Mouse (Mus musculus): Measurements from ENCODE around the gene Stat6. TPM values are rescaled to one million over a fixed set of nuclear protein-coding genes. Genes with fewer than 3 reads are reported as not detected.

The Stat6 gene
- polyA plus RNA-seq, 1 experiment = 32.9 TPM

DNA sequence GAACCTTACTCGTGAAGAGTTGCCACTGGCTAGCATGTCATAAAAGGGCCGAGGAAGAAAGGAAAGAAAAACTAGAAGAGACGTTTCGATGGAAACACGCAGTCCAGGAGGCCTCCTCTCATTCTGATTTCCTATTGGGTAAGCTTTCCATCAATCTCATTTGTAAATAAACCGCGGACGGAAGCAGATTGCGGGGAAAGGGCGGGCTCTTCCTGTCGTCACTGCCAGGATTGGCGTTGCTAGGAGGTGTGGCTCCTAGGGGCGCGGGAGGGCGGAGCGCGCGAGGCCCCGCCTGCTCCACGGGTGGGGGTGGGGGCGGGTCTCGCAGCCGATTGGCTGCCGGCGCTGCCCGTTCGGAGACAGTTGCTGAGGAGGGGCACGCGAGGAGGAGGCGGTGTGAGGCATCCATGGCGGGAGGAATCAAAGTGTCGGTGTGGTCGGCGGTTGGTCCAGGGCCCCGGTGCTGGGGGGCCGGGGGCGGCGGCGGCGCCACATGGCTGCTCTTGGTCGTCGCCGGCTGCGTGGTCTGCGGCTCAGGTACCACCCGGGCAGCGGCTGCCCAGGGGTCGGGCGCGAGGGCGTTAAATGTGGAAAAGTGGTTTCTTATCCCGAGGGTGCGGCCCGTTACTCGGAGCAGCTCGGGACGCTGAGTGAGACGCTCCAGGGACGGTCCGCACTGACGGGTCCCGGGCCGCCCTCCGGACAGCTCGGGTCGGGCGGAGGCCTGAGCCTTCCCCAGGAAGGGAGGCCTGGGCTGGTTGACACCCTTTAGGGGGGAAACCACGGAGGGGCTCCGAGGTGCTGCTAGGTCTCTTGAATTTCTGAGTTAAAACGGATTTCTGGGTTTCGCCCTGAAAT is 34.1 kb downstream of the Stat6 start:
- Histone ChIP-seq H3K4me1 (ENCODE audit: control insufficient read depth, insufficient read depth, low read length) (no peaks in the 10 kb centered on the region), H3K4me3 (ENCODE audit: low read depth, low read length) (peak overlapping the region; percentile 80), H3K27ac (ENCODE audit: insufficient read depth, low read length) (peak overlapping the region; percentile 48; the same call in 1 of the 2 replicates), H3K9ac (ENCODE audit: low read depth, poor library complexity, severe bottlenecking) (peak overlapping the region; percentile 84), H3K36me3 (ENCODE audit: control insufficient read depth, insufficient read depth, low read length, poor library complexity, severe bottlenecking) (no peaks in the 10 kb centered on the region; the same call in 1 of the 2 replicates), H3K9me3 (replicated peaks; ENCODE audit: control insufficient read depth, insufficient read depth, low read length, poor library complexity, severe bottlenecking) (no peaks in the 10 kb centered on the region), H3K27me3 (ENCODE audit: control insufficient read depth, insufficient read depth, low read length, poor library complexity, severe bottlenecking) (no peaks in the 10 kb centered on the region)
- TF ChIP-seq CTCF (IDR thresholded peaks at IDR 0.05; ENCODE audit: low read depth, low read length) (no peak), EP300 (IDR thresholded peaks at IDR 0.05; ENCODE audit: insufficient read depth, low read depth, low read length) (no peak), POLR2A (IDR thresholded peaks at IDR 0.05; ENCODE audit: insufficient read depth, low read length) (no peak)

GRCm38 (mm10) chr10:127677591-127678336 is 35.0 kb downstream of the Stat6 start:
- peak overlapping the region; percentile 84 for H3K9ac ChIP-seq (ENCODE audit: low read depth, poor library complexity, severe bottlenecking)
- TF ChIP-seq EP300 (IDR thresholded peaks at IDR 0.05; ENCODE audit: insufficient read depth, low read depth, low read length) (no peak), CTCF (IDR thresholded peaks at IDR 0.05; ENCODE audit: low read depth, low read length) (peak; percentile 91)
- no peaks in the 10 kb centered on the region for H3K9me3 ChIP-seq (replicated peaks; ENCODE audit: control insufficient read depth, insufficient read depth, low read length, poor library complexity, severe bottlenecking)
- no peaks in the 10 kb centered on the region for H3K4me1 ChIP-seq (ENCODE audit: control insufficient read depth, insufficient read depth, low read length)
- H3K4me3 ChIP-seq (ENCODE audit: low read depth, low read length) = peak overlapping the region; percentile 80
- H3K36me3 ChIP-seq (ENCODE audit: control insufficient read depth, insufficient read depth, low read length, poor library complexity, severe bottlenecking) = no peaks in the 10 kb centered on the region; the same call in 1 of the 2 replicates
- H3K27ac ChIP-seq (ENCODE audit: insufficient read depth, low read length) = no peak overlapping the region
- no peaks in the 10 kb centered on the region for H3K27me3 ChIP-seq (ENCODE audit: control insufficient read depth, insufficient read depth, low read length, poor library complexity, severe bottlenecking)

GRCm38 (mm10) chr10:127679208-127679607 is 36.4 kb downstream of the Stat6 start:
- Histone ChIP-seq H3K27ac (ENCODE audit: insufficient read depth, low read length) (no peak overlapping the region), H3K4me3 (ENCODE audit: low read depth, low read length) (no peak overlapping the region), H3K9me3 (replicated peaks; ENCODE audit: control insufficient read depth, insufficient read depth, low read length, poor library complexity, severe bottlenecking) (no peaks in the 10 kb centered on the region), H3K4me1 (ENCODE audit: control insufficient read depth, insufficient read depth, low read length) (no peaks in the 10 kb centered on the region), H3K27me3 (ENCODE audit: control insufficient read depth, insufficient read depth, low read length, poor library complexity, severe bottlenecking) (no peaks in the 10 kb centered on the region), H3K36me3 (ENCODE audit: control insufficient read depth, insufficient read depth, low read length, poor library complexity, severe bottlenecking) (no peaks in the 10 kb centered on the region; the same call in 1 of the 2 replicates), H3K9ac (ENCODE audit: low read depth, poor library complexity, severe bottlenecking) (no peak overlapping the region)
- no peak for TF ChIP-seq EP300 (IDR thresholded peaks at IDR 0.05; ENCODE audit: insufficient read depth, low read depth, low read length)
- no peak for TF ChIP-seq POLR2A (IDR thresholded peaks at IDR 0.05; ENCODE audit: insufficient read depth, low read length)
- no peak for TF ChIP-seq CTCF (IDR thresholded peaks at IDR 0.05; ENCODE audit: low read depth, low read length)

- no peak overlapping the region for H3K27ac ChIP-seq (ENCODE audit: insufficient read depth, low read length)
- H3K9ac ChIP-seq (ENCODE audit: low read depth, poor library complexity, severe bottlenecking) = no peak overlapping the region
- TF ChIP-seq CTCF (IDR thresholded peaks at IDR 0.05; ENCODE audit: low read depth, low read length) = no peak
- no peak for TF ChIP-seq POLR2A (IDR thresholded peaks at IDR 0.05; ENCODE audit: insufficient read depth, low read length)
- TF ChIP-seq EP300 (IDR thresholded peaks at IDR 0.05; ENCODE audit: insufficient read depth, low read depth, low read length) = no peak
- no peaks in the 10 kb centered on the region for H3K4me1 ChIP-seq (ENCODE audit: control insufficient read depth, insufficient read depth, low read length)
- no peaks in the 10 kb centered on the region; the same call in 1 of the 2 replicates for H3K36me3 ChIP-seq (ENCODE audit: control insufficient read depth, insufficient read depth, low read length, poor library complexity, severe bottlenecking)
- H3K4me3 ChIP-seq (ENCODE audit: low read depth, low read length) = no peak overlapping the region
- no peaks in the 10 kb centered on the region for H3K9me3 ChIP-seq (replicated peaks; ENCODE audit: control insufficient read depth, insufficient read depth, low read length, poor library complexity, severe bottlenecking)
- H3K27me3 ChIP-seq (ENCODE audit: control insufficient read depth, insufficient read depth, low read length, poor library complexity, severe bottlenecking) = no peaks in the 10 kb centered on the region
These were observed 37.1 kb downstream of the Stat6 start for GRCm38 (mm10) chr10:127679881-127680280.

DNA sequence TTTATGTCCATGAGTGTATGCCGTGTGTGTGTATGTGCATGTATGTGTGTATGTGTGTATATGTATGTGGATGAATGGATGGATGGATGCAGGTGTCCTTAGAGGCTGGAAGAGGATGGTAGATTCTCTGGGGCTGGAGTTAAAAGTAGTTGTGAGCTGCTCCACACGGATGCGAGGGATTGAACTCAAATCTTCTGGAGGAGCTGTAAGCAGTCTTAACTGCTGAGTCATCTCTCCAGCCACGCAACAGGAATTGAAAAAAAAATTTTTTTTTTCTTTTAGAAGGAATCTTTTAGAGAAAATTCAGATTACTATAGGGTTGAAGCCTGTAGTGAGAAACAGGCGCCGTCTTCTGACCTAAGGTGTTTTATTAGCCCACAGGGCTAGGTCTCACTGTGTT is 40.1 kb downstream of the Stat6 start:
- Histone ChIP-seq H3K4me1 (ENCODE audit: control insufficient read depth, insufficient read depth, low read length) (no peaks in the 10 kb centered on the region), H3K4me3 (ENCODE audit: low read depth, low read length) (no peak overlapping the region), H3K27me3 (ENCODE audit: control insufficient read depth, insufficient read depth, low read length, poor library complexity, severe bottlenecking) (no peaks in the 10 kb centered on the region), H3K9me3 (replicated peaks; ENCODE audit: control insufficient read depth, insufficient read depth, low read length, poor library complexity, severe bottlenecking) (no peaks in the 10 kb centered on the region), H3K36me3 (ENCODE audit: control insufficient read depth, insufficient read depth, low read length, poor library complexity, severe bottlenecking) (no peaks in the 10 kb centered on the region; the same call in 1 of the 2 replicates), H3K27ac (ENCODE audit: insufficient read depth, low read length) (no peak overlapping the region), H3K9ac (ENCODE audit: low read depth, poor library complexity, severe bottlenecking) (no peak overlapping the region)
- no peak for TF ChIP-seq CTCF (IDR thresholded peaks at IDR 0.05; ENCODE audit: low read depth, low read length)
- TF ChIP-seq POLR2A (IDR thresholded peaks at IDR 0.05; ENCODE audit: insufficient read depth, low read length) = no peak
- no peak for TF ChIP-seq EP300 (IDR thresholded peaks at IDR 0.05; ENCODE audit: insufficient read depth, low read depth, low read length)

Data from ES-Bruce4 (cell line).